Mouse (Mus musculus): ENCODE data around the gene Acvr1b.
A peak's percentile ranks its signal among the peaks of the same experiment; 100 is the strongest.

Acvr1b gene

DNA sequence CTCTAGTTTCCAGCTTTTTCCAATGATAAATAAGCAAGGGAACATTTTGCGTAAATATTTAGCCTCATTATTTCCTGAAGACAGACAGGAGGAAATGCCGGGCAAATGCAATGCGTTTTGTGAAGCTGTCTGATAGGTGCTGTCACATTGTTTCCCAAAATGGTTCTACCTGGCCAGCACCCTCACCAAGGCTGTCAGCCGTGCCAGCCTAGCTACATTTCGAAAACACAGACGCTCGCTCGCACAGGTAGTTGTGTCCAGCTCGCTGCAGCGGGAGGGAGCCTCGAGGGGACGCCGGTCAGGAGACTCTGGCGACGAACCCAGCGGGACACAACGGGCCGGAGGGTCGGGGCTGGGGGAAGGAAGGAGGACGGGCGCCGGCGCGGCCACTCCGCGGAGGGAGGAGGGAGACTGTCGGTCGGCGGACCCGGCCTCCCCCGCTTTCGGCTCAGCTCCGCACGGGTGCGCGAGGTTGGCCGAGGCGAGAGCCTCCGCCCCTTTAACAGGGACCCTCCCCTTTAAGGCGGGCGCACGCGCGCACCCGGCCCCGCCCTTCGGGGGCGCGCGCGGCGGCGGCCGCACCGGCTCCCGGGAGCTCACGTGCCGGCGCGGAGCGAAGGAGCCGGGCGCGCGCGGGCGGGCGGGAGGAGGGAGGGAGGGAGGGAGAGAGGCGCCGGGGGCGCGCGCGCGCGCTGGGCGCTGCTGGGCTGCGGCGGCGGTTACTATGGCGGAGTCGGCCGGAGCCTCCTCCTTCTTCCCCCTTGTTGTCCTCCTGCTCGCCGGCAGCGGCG lies at the start of gene Acvr1b:
Gene Acvr1b, plus strand, starts transcription at position 647 of the 791 bp plus-strand sequence.
- peak; percentile 89 to 95 for DNase-seq

DNA sequence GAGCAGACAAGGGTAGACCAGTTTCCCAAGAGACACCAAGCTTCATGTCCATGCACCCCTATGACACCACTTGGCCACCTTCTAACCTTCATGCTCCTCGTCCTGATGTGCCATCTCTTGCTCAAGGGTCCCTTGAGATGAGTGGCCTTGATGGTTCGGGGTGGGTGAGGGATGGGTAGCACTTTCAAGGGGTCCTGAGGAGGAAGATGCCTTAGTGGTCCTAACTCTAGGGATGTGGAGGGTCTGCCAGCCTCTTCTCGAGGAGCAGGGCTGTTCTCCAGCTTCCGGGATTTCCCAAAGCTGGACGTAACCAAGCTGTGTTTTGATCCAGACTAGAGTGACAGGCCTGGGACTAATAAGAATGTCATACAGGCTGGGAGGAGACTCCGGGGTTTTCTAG lies 48.3 kb upstream of the Acvr1b start:
- DNase-seq, result no peak

GRCm38 (mm10) chr15:101126876-101127544 lies 46.9 kb upstream of the Acvr1b start:
- DNase-seq, result no peak

DNA sequence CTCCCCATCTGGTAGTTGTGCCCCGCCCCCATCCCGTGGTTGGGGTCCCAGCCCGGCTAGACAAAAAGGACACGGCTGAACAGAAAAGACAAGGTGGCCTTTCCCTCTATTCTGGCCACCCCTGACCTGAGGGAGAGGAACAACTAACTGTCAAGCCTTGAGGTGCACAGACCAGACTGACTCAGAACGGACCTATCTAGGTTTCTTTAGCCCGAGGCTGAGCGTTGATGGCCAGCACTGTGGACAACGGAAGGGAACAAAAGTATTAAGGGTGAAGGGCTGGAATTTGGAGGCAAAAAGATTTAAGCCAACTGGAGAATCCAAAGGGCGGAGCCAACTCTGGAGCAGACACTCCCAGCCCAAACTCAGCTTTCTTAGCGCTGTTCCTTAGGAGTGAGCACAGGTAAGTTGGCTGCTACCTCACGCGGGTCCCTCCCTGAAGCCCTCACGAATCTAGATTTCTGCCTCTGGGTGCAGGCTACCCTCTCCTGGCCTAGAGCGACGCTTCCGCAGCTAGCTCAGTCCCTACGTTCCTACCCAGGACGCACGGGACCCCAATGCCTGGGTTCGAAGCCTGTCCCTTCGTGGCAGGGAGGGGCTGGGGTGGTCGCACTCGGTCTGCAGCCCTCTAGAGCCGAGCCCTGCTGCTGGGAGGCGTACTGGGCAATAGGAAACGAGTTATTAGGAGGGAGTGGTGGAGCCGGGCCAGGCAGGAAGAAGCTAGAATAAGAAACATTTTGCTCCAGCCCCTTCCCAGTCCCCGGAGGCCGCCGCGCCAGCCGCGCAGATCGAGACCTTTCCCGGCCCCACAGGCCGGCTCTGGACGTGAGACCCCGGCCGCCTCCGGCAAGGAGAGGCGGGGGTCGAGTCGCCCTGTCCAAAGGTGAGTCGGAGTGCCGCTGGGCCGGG lies 45.4 kb upstream of the Acvr1b start, which contains the start of gene Acvrl1:
Gene Acvrl1, plus strand, starts transcription at position 342 of the 909 bp plus-strand sequence.
- no peak for DNase-seq

DNA sequence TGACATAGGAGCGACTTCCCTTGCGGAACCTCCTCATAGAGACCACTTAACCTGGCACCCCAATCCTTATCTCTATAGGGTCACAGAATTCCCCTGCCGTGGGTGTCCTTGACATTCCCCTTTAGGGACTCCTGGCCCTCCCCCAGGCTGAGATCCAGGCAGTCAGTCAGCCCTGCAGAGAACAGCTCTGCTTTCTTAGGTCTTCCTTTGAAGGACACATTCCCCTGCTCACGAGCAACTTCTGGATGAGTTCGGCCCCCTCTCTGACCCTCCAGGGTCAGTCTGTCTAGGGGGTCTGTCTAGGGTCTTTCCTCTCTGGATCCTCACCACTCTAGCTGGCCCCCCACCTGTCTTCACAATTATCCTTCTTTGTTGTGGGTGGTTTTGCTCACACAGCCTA lies 44.5 kb upstream of the Acvr1b start:
- DNase-seq, result no peak

- no peak for DNase-seq
These were observed 42.4 kb upstream of the Acvr1b start for GRCm38 (mm10) chr15:101131498-101131897.

GRCm38 (mm10) chr15:101132041-101132440 lies 41.8 kb upstream of the Acvr1b start:
- no peak for DNase-seq

DNA sequence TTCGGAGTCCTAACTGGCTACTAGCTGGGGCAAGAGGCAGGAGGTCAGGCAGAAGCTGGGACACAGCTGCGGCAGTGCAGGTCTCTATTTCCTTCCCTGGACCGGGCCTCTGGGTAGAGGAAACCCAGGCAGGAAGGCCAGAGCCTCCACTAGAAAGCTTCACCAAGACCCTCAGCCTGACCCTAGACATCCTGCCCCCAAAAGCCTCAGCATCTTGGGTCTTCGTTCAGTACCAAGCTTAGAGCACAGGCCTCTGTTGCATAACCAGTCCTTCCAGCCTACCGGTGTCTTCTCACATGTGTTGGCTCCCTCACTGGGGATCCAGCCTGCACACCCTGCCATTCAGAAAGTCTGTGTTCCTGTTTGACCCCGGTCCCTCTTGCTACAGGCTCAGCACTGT lies 41.1 kb upstream of the Acvr1b start:
- DNase-seq, result no peak

DNA sequence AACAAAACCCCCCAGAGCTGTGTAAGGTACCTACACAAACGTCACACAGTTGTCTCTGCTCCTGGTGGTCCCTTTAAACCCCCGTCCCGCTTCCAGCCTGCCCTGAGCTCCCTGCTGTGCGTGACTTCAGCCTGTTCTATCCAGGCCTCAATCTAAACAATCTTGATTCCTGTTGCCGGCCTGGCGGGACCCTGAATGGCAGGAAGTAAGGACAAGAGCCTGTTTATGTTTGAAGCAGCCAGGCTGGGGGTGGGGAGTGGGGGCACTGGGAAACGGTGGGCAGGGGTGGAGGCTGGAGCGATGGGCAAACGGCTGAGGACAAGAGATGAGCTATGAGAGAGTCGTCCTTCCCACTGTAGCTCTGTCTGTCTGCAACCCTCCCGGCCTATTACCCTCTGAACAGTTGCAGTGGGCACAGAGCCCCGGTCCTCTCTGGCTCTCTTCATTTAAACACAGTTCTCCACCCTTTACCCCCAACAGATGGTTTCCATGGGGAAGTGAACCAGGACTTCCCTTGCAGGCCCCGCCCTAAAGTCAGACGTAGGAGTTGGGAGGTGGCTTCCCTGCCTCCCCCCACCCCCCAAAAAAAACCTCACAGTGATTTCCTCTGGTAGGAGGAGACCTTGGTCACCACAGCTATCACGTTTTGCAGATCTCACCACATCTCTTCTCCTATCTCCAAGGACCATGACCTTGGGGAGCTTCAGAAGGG lies 39.7 kb upstream of the Acvr1b start:
- DNase-seq, result no peak

DNA sequence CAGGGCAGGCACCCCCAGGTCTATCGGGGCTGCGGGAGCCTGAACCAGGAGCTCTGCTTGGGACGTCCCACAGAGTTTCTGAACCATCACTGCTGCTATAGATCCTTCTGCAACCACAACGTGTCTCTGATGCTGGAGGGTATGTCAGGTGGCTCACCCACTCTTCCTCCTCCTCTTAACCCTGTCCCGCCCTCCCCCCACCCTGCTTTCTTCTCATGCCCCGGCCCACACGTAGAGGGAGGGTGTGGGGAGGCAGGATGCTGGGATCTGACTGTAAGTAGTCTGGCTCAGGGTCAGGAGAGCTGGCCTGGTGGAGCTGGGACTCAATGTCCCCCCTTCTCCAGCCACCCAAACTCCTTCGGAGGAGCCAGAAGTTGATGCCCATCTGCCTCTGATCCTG lies 38.5 kb upstream of the Acvr1b start:
- DNase-seq, result no peak

- DNase-seq, result no peak
These were observed 36.4 kb upstream of the Acvr1b start for GRCm38 (mm10) chr15:101137455-101137854.

DNA sequence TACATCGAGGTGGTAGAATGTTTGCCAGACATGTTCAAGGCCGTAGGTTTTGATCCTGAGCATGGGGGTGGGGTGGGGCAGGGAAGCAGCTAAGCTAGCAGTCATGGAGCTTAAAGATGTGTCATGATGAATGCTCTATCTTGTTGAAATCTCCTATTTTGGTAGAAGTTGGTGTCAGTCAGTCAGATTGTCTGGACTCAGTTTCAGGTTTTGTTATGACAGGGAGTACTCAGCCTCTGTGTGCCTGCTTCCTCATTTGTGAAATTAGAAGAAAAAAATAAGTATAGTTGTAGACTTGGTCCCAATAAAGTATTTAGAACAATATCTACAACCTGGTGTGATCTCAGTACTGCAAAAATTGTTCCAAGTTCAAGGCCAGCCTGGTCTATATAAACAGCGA lies 35.2 kb upstream of the Acvr1b start:
- DNase-seq, result no peak

- no peak for DNase-seq
These were observed 34.0 kb upstream of the Acvr1b start for GRCm38 (mm10) chr15:101139885-101140284.

DNA sequence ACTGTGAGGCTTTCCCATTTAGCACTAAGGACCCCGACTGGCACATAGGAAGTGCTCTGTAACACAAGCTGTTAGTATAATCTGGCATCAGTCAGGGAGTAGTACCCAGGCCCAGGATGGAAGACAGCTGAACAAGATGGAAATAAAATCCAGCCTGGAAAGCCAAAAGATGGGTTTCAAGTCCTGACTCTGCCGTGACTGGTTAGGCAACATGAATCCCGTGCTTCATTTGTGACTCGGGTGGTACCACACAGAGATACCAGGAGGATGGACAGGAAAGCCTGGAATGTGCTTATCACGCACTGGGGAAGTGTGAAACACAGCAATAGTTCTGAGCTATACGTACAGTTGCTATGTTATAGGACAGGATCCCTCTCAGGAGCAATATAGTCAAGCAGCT lies 33.3 kb upstream of the Acvr1b start:
- DNase-seq, result no peak

DNA sequence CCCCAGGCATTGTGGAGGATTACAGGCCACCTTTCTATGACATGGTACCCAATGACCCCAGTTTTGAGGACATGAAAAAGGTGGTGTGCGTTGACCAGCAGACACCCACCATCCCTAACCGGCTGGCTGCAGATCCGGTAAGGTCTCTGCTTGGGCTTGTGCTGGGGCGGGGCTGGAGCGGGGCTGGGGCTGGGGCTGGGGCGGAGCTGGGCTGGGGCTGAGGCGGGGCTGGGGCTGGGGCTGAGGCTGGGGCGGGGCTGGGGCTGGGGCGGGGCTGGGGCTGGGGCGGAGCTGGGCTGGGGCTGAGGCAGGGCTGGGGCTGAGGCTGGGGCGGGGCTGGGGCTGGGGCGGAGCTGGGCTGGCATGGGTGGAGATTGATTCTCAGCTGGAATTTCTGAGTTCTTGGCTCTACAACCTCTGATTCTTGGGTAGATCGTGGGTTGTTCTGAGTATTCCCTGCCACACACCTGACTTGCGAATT lies 32.8 kb upstream of the Acvr1b start:
- no peak for DNase-seq

GRCm38 (mm10) chr15:101142672-101143071 lies 31.2 kb upstream of the Acvr1b start:
- no peak for DNase-seq

- no peak for DNase-seq
These were observed 30.4 kb upstream of the Acvr1b start for GRCm38 (mm10) chr15:101143494-101143893.

DNA sequence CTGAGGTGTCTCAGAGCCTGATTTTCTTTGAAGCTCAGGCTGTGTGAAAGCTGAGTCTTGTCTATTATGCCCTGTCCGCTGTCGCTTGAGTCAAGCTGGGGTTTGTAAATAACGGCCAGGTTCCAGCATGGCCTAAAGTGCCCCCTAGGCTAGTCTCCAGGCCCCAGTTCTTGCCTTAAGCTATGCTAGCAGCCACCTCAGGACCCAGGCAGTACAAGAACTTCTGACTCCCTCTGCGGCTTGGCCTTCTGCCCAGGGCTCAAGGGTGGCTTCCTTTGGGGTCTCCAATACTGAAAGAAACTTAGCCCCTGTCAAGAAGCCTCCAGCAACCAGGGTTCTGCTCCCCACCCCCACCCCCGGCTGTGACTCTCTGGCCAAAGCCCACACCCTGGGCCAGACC lies 29.7 kb upstream of the Acvr1b start:
- no peak for DNase-seq

DNA sequence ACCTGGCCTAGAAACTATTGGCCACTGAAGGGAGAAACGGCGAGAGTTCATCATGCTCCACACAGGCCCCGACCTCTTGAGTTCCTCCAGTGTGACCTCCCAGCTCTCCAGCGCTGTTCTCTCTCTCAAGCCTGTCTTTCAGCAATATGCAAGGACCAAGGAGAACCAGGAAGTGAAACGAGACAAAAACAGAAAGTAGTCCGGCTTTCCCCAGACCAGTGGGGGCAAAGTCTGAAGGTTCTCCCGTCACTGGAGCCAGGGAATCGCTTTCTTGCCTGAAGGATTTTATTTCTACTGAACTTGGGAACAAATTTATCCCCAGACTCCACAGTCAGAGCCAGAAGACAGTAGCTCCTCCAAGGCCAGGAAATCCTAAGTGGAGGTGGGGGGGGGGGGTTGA lies 29.1 kb upstream of the Acvr1b start:
- DNase-seq, result no peak

GRCm38 (mm10) chr15:101145424-101146099 lies 28.3 kb upstream of the Acvr1b start:
- DNase-seq, result peak; percentile 91 to 95

- no peak for DNase-seq
These were observed 27.5 kb upstream of the Acvr1b start for GRCm38 (mm10) chr15:101146100-101146965.

All from cerebellum, adult 18-20 months (tissue).